ENCODE assay signal across 16 mouse cellular contexts in genomic region chr8:64806558-64806957, GRCm38 (mm10).
"Had no signal": no experiment of that assay in that cellular context is flagged by ENCODE, and none has a peak within 500 bp of the region (broad histone marks: within the 10 kb centered on the region; RNA-seq: fewer than 3 reads in every experiment).

No protein-coding gene starts in this region.

- H3K9me3 ChIP-seq: kidney, embryonic 15.5 days; limb, embryonic 15.5 days; liver, embryonic 12.5 days; midbrain, embryonic 12.5 days; neural tube, embryonic 13.5 days had no signal

- H3K4me1 ChIP-seq: kidney, embryonic 15.5 days; limb, embryonic 15.5 days; liver, embryonic 12.5 days; midbrain, embryonic 12.5 days; neural tube, embryonic 13.5 days had no signal

- H3K27ac ChIP-seq: kidney, embryonic 15.5 days; limb, embryonic 15.5 days; liver, embryonic 12.5 days; midbrain, embryonic 12.5 days; neural tube, embryonic 13.5 days had no signal

- H3K27me3 ChIP-seq: kidney, embryonic 15.5 days; limb, embryonic 15.5 days; liver, embryonic 12.5 days; midbrain, embryonic 12.5 days; neural tube, embryonic 13.5 days had no signal

- DNase-seq: kidney, adult 2 months; kidney, postnatal 14 days; layer of hippocampus, adult 9-11 months; layer of hippocampus, postnatal 36 days; lung, embryonic 14.5 days; lung, postnatal 10 days; lung, postnatal 4 days; right cerebral cortex, adult 18-20 months; right cerebral cortex, postnatal 25 days; thymus, postnatal 4 days had no signal

- H3K4me2 ChIP-seq: kidney, embryonic 15.5 days; limb, embryonic 15.5 days; liver, embryonic 12.5 days; lung, embryonic 14.5 days; midbrain, embryonic 12.5 days; neural tube, embryonic 13.5 days had no signal

- ATAC-seq: liver, embryonic 12.5 days; midbrain, embryonic 16.5 days had no signal

- H3K4me3 ChIP-seq: kidney, embryonic 15.5 days; limb, embryonic 15.5 days; liver, embryonic 12.5 days; midbrain, embryonic 12.5 days; neural tube, embryonic 13.5 days had no signal

- H3K9ac ChIP-seq: kidney, embryonic 15.5 days; limb, embryonic 15.5 days; liver, embryonic 12.5 days; lung, embryonic 14.5 days; midbrain, embryonic 12.5 days; neural tube, embryonic 13.5 days had no signal
